Mouse (Mus musculus): ENCODE measurements around the gene Snx29.

The Snx29 gene

DNA sequence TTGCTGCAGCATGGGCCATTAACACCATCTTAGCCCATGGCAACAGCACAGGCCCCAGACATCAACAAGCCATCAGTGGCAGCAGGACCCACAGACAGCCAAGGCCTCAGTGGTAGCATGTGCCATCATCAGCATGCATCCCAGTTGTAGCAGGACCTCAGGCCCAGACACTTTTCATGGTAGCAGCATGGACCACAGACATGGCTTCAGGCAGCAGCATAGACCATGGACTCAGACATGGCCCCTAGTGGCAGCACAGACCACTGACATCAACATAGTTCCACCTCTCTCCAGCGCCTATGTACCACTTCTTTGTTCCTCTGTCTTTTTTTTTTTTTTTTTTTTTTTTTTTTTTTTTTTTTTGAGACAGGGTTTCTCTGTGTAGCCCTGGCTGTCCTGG, 299.0 kb downstream of the Snx29 start:
- in situ Hi-C loops (cut with MboI, MseI): loop anchor here in 1 of 2 experiments (5.0 kb wide), 1 partner anchor 96 kb away; no protein-coding TSS in a partner anchor

DNA sequence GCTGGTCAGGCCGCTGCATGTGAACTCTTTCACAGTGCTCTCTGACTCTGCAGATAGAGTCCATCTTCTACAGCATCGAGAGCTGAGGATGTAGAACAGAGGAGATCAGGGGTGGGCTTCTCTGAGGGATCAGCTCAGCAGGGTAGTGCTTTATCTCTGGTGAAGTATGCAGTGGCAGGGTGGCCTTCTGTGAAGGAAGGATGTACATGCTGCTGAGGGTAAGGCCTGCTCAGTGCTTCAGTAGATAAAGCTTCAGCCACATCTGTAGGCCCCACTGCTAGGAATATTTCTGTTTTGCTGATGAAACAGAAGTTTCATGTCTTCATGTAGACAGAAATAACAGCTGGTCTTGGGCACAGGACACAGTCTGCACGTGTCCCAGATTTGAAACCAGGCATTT, 300.3 kb downstream of the Snx29 start:
- in situ Hi-C loops (cut with MboI, MseI): loop anchor here in 1 of 2 experiments (5.0 kb wide), 1 partner anchor 94 kb away; no protein-coding TSS in a partner anchor

DNA sequence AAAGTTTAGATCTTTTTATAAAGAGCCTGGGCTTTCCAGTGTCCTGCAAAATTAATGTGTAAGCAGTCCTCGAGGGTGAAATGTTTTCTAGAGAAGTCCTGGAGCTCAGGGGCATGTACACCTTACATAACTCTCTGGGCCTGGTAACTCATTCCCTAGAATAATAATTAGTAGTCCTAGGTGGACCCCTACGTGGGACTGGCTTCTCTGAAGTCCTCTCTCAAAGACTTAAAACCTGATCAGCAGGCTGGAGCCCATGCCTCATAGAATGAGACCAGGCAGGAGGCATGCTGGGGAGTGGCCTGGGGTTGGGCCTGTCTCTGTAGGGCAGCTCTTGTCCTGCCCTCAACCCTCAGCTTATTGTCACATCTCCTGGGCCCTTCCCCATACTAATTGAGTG, 301.4 kb downstream of the Snx29 start:
- in situ Hi-C loops (cut with MboI, MseI): loop anchor here in 1 of 2 experiments (5.0 kb wide), 1 partner anchor 93 kb away; no protein-coding TSS in a partner anchor

DNA sequence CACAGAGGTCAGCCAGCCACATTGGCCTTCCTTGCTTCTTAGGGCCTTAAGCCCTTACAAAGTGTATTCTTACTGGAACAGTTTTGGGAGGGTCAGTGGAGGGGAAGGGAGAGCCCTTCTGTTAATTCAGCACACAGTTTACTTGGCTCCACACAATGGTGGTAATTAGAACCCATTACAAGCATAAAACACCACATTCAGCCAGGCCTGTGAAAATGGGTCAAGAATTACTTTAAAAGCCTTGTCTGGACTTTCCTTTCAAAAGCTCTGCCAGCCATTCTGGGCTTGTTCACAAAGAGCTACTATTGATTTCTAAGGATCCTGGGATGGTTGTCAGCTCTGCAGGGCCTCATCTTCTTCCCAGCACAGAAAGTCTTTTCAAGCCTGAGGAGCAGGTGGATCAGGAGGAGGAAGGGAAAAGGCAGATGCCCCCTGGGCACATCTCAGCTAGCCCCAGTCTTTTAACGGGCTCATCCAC, 303.3 kb downstream of the Snx29 start:
- in situ Hi-C loops (cut with MboI, MseI): no loop called here

DNA sequence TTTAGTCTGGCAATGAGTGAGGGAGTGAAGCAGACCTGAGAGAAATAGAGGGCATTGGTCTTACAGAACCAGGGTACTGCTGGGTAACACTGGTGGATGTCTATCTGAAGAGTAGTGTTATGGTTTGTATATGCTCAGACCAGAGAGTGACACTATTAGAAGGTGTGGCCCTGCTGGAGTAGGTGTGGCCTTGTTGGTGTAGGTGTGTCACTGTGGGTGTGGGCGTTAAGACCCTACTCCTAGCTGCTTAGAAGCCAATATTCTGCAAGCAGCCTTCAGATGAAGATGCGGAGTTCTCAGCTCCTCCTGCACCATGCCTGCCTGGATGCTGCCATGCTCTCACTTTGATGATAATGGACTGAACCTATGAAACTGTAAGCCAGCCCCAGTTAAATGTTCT, 303.9 kb downstream of the Snx29 start:
- in situ Hi-C loops (cut with MboI, MseI): no loop called here

DNA sequence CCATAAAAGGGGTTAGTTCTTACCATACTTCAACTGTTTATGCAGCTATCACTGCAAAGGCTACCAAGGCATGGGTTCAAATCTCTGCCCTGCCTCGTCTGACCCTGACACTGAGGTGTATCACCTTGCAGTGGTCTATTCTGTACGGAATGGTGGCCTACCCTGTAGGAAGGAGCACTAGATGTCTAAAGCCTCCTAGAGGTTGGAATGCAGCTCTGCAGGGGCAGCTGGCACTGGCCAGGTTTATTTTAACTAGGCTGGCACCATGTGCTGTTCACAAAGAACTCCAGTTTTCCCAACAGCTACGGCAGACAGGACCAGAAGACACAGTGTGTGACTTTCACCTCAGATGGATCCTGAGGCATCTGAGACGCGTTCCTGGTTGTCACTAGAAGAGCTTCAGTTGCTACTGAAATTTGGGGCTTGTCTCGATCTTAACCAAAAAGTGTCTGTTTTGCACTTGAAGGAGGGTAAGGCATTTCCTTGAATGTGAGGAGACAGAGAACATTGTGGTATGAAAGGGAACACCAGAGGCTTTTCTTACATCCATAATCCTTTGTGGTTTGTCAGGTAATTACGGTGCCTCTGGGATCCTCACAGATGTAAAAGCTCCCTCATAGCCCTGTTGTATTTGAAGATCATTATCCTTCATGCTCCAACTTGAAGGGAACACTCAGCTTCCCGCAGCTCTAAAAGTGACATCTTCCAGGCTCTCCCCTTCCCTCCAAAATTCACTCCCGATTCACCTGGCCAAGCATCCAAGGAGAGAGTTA, 305.3 kb downstream of the Snx29 start:
- in situ Hi-C loops (cut with MboI, MseI): no loop called here

DNA sequence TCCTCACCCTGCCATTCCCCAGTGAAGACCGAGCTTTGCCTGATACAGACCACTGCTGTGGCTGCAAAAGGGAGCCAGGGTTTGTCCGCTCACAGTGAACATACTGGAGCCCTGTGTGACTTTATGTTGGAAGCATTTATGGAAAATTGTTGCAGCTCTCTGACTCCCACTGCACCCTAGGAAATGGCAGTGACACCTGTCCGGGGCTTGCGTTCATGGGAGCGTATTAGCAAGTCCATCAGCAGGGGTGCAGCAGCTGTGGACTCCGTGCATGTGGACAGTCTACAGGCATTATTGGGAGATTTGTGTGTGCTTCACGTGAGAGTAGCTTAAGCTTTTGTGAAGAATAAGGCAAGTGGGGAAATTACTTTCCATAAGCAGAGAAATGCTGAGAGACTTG, 307.0 kb downstream of the Snx29 start:
- in situ Hi-C loops (cut with MboI, MseI): no loop called here

DNA sequence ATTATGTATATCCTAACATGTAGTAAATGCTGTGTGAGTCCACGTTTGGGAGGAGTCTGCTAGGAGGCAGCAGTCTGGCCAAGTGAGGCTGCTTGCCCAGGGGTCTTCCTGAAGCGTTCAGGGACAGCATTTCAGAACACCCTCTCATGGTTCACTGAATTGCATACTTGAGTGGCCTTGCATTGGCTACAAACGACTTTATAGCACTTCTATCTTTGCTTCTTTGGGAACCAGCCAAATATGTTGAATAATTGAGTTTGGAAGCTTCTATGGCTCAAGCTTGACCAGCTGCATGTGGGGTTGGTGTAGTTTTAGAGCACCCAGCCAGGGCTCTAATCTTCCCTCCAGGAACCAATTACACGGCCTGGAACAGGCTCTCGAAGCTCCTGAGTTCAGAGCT, 307.8 kb downstream of the Snx29 start:
- in situ Hi-C loops (cut with MboI, MseI): no loop called here

DNA sequence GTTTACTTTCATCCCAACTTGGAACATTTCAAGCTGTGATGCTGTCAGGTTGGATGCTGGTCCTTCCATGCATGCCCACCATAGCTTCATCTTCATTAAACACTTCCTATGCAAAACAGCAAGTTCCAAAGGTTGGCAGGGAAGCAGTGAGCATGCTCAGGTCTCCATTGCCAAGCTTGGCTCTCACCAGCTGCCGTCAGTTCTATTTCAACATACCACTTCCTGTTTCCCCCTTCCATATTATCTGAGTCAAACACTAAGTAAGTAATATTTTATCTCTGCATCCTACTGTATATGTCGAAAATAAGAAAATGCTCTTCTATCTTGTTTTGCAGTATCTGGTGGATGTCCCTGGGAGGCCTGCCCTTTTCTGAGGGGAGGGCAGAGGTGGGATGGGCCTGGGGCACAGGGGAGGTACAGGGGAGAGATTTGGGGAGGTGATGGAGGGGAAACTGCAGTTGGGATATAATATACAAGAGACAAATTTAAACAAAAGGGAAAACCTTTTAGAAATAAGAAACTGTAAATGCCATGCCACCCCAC, 309.6 kb downstream of the Snx29 start:
- in situ Hi-C loops (cut with MboI, MseI): no loop called here

DNA sequence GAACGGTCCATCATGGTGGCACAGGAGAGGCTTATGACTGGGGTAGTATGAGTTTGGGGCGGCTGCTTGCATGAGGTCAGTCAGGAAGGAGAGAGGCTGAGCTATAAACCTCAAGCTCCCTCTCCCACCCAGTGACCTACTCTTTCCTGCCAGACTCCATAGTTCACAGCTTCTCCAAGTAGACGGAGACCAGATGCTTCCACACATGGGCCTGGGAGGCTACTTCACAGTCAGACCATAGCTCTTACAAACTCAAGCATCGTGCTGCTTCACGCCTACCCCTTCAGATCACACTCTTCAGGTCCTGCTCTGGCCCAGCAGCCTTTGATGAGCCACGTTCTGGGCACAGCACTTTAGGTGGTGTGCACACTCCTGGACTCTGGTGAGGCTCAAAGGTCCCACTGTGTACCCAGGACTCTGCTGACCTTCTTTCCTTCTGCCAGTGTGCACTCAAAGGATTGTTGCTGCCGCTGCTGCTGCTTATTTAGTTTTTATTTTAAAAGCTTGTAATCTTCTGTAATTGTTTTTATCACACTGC, 313.6 kb downstream of the Snx29 start:
- in situ Hi-C loops (cut with MboI, MseI): no loop called here

DNA sequence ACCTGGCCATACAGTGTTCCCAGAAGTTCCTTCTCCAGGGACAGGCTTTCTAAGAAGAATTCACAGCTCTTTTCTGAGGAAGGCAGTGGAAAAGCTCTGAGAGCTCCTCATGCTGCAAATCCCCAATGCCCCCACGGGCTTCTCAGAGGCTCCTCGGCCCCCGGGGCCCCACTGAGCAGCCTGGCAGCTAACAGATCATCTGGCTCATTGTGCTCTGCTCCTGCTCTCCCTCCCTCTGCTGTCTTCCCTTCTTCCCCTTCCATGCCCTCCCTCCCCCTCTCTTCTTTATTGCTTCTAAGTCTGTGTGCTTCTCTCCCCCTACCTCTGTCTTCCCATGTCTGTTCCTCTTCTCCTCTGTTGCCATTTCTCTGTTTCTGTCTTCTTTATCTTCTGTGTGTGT, 314.2 kb downstream of the Snx29 start:
- in situ Hi-C loops (cut with MboI, MseI): no loop called here

DNA sequence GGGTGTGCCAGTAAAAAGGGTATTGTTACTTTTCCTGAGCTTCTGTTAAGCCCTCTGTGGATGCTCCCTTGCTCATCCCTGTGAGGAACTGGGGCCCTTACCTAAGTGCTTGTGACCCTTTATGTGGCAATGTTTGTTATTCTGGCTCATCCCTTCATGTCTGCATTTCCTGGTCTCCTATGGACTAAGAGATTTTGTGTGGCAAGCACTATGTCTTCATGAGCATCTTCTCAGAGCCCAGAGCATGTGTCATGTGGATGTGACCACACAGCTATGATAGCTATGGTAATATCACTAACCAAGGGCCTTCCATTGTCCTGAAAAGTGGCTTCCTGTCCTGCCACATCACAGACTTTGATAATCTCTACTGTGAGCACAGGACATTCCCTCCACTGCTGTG, 315.1 kb downstream of the Snx29 start:
- in situ Hi-C loops (cut with MboI, MseI): no loop called here

DNA sequence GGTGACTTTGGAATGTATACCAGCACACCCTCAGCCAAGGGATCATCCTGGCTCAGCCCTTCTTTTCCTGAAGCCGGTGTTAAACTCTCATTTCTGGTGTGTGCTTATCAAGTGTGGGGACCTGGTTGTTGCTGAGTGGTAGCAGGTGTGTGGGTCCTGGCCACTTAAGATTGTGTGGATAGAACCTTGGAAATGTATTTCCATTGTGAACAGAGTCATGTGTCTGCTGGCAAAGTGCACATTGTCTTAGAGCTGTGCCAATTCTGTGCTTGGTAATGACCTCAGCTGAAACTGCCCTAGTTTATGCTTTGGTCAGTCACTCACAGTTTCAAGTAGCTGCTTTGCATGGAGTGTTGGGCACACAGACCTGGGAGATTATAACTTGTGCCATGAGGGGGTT, 316.0 kb downstream of the Snx29 start:
- in situ Hi-C loops (cut with MboI, MseI): no loop called here

DNA sequence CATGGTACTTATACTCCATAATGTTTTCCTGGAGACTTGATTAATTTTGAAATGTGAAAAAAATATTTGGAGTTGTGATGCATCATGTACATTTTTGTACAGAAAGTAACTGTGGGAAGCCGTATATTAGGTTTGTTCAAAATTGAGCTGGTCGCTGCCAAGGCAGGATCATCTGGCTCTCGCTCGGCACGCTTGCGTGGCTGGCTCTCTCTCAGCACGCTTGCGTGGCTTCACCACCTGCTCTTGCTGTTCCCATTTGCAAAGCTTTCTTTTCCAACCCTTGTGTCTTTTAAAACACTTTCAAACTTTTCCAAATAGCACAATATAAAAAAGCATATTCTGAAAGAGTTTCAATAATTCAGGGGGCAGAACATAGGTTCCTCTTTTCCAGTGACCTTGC, 317.2 kb downstream of the Snx29 start:
- in situ Hi-C loops (cut with MboI, MseI): no loop called here

DNA sequence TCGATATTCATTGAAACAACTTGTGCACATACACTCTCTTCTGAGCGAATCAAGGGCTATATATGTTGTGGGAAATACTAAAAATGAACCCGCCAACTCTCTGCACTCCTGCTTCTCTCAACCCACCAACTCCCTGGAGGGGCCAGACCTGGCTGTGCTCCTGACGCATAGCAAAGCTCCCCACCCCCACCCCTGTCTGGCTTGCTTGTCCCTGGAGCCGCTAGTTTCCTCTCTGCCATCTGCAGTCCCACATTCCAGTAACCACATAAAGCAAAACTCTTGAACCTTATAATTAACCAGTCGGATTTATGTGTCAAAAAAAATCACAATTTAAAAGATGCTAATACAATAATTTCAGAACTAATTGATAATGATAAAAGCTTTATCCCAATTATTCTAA, 320.9 kb downstream of the Snx29 start:
- in situ Hi-C loops (cut with MboI, MseI): no loop called here

DNA sequence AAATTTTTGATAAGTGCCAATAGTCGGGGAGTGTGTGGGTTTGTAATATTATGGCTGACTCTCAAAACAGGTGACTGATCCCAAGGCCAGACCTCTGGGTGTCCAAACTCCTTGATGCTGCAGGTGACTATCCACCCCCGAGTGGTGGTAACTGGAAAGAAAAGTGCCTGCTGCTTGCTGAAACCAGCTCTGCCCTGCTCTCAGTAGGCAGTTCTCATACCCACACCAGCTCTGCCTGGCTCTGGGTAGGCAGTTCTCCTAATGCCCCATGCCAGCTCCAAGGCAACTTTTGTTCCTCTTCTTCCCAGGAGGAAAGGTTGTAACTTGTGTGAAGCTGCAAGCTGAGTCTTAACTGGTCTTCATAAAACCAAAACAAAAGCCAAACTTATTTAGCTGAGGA, 321.7 kb downstream of the Snx29 start:
- in situ Hi-C loops (cut with MboI, MseI): no loop called here

DNA sequence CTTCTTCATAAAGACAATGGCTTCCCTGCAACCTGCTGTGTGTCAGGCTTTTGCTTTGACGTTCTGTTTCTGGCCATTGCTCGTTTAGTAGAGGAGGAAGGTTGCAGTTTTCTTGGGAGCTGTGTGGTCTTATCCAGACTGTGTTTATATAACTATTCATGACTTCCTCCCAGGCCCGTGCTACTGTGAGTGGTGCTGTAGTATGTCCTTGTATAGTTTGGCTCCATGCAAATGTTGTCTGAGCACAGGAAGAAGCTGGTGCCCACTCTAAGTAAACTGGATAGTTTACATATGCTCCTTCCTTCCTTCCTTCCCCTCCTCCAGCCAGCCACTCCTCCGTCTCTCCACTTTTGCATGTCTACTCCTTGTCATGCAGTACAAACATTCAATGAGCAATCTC, 323.0 kb downstream of the Snx29 start:
- in situ Hi-C loops (cut with MboI, MseI): loop anchor here in 1 of 2 experiments (5.0 kb wide), 1 partner anchor 797 kb away; no protein-coding TSS in a partner anchor

DNA sequence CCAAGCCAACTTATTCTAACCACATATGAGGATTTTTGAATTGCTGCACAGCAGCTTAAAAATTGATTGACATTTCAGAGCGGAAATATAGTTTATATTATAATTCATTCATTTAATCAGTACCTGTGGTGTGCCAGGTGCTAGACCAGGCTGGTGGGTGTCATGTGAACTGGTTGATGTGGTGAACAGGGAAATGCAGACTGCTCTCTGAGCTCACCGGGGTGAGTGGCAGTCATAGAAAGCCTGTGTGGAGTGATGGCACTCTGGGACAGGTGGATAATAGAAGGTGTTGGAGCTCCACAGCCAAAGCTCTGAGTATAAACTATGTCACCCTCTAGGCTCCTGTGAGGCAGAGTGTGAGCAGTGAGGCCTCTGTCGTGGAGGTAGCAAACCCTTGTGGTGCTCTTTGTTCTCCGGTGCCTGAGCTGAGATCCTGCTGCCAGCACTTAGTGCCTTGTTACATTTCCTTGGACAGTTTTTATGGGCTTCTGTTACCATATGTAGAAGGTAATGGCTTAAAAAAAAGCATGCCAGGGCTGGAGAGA, 324.1 kb downstream of the Snx29 start:
- in situ Hi-C loops (cut with MboI, MseI): loop anchor here in 1 of 2 experiments (5.0 kb wide), 1 partner anchor 795 kb away; no protein-coding TSS in a partner anchor

DNA sequence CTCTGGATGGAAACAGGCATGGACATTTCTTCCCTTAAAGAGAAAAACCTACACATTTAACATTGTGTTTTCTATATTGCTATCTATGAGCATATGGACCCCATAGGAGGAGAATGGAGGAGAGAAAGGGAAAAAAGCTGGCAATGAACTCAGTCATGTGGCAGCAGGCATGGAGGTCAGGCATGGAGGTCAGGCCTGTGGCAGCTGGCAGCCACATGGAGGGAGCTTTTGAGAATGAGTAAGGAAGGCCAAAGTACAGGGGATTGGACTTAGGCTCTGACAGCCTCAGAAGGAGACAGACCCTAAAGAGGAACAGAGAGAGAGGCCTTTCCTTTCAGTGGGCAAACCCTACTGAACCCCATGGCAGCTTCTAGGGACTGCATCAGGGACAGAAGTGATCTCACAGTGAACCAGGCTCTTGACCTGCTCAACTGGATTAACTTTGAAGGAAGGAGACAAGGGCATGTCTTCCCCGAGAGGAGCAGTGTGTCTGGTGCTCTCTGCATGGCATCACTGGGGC, 325.5 kb downstream of the Snx29 start:
- in situ Hi-C loops (cut with MboI, MseI): loop anchor here in 1 of 2 experiments (5.0 kb wide), 1 partner anchor 794 kb away; no protein-coding TSS in a partner anchor

DNA sequence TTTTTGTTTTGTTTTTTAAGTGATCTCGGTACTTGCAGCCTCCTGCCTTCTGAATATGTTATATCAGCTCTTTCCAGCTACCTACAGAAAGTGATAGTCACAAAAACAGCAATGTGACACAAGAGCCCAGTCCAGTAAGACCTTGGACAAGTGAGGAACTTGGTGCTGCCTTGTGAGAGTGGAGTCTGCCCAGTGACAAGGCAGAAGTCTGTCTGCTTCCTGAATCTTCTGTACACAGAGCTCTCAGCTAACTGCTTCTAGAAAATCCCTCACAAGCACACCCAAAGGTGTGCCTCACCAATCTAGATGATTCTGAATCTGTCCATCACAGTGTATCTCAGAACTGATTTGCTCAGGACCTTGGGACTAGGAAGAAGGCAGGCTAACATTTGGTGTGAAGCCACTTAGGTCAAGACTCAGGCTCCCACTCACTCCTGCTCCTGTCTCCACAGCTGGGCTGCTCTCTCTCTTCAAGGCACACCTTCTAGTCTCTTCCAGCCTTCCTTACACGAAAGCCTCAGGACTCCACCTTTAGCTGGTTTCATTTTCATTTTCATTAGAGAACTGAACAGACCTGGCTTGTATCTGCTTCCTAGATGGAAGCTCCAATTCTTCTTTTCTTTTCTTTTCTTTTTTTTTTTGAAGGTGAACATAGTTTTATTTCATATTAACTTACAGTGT, 330.1 kb downstream of the Snx29 start:
- in situ Hi-C loops (cut with MboI, MseI): no loop called here

DNA sequence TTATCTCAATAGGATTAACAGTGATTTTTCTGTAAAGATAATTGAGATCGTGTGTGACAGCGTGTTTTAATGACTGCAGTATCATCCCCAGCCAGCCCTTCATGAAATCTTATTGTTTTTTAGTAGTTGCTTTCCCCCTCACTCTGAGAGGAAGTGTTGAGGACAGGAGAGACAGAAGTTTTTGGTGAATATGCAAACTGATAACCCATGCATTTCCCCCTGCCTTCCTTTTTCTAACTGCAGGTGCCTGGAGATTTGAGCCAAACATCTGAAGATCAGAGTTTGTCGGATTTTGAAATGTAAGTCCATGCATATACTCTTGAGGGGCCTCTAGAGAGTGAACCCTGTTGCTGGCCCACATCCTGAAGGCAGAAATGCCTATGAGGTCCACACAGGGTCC, 333.2 kb downstream of the Snx29 start:
- in situ Hi-C loops (cut with MboI, MseI): no loop called here

DNA sequence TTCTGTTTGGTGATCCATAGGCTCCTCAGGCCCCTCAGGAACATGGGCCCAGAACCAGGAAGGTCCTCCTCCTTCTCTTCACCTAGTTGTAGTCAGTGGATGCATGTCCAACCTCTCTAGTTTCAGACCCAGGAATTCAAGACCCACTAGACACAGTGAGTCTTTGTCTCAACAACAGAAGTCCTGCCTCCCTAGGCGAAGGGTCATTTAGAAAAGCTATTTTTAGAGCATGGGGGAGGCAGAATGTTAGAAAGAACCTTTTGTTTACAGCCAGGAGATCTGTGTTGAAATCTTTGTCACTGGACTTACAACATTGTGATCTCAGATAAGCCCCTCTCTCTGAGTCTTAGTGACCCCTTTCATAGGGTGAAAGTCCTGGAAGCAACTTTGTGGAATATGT, 334.4 kb downstream of the Snx29 start:
- in situ Hi-C loops (cut with MboI, MseI): no loop called here

Measured in T-helper 17 cell (primary cell).